Mouse (Mus musculus) intestine, embryonic 16.5 days (tissue): ENCODE data around the gene Cyp2d11. TPM values are rescaled to one million over a fixed set of nuclear protein-coding genes. Genes with fewer than 3 reads are reported as not detected.
"Not testable (repeated sequence)": the region's sequence is repeated elsewhere in the genome, so short reads cannot be mapped to it uniquely, and the experiment has no call there.

Experiments used
- ATAC-seq: fragments of 200-750 bp; cut with Nextera tagmentation; 2 replicates; pipeline ENCODE4 v1.8.0; 2017; ENCODE audit warnings: moderate TSS enrichment, moderate library complexity
- H3K27ac ChIP-seq: fragments of 300-500 bp; sonication (generic); 2 replicates; pipeline ENCODE4 v1.5.1; 2014; ENCODE audit warnings: mild to moderate bottlenecking, low read length
- H3K27me3 ChIP-seq: fragments of 300-500 bp; sonication (generic); replicated peaks from 2 replicates; pipeline ENCODE4 v1.6.1; 2014; ENCODE audit warnings: low read length, control low read depth, mixed read lengths; ENCODE audit not compliant: control insufficient read depth, insufficient read depth
- H3K36me3 ChIP-seq: fragments of 300-500 bp; sonication (generic); 2 replicates; pipeline ENCODE4 v1.6.1; 2014; ENCODE audit warnings: low read length, control low read depth; ENCODE audit not compliant: control insufficient read depth, insufficient read depth
- H3K4me1 ChIP-seq: fragments of 300-500 bp; sonication (generic); 2 replicates; pipeline ENCODE4 v1.6.1; 2014; ENCODE audit warnings: low read length, control low read depth, mixed read lengths; ENCODE audit not compliant: control insufficient read depth, insufficient read depth
- H3K4me2 ChIP-seq: fragments of 300-500 bp; sonication (generic); 2 replicates; pipeline ENCODE4 v1.6.1; 2014; ENCODE audit warnings: low read depth, low read length, control low read depth
- H3K4me3 ChIP-seq: fragments of 300-500 bp; sonication (generic); 2 replicates; pipeline ENCODE4 v1.5.1; 2014; ENCODE audit warnings: mild to moderate bottlenecking, low read length
- H3K9ac ChIP-seq: fragments of 300-500 bp; sonication (generic); 2 replicates; pipeline ENCODE4 v1.6.1; 2014; ENCODE audit warnings: low read depth, low read length
- H3K9me3 ChIP-seq: fragments of 300-500 bp; sonication (generic); 2 replicates; pipeline ENCODE4 v1.6.1; 2016; ENCODE audit warnings: low read length, control low read depth; ENCODE audit not compliant: control insufficient read depth
- WGBS: fragments of 180-500 bp; shearing (Covaris S2); extraction: QIAGEN DNeasy Blood & Tissue Kit; methylation state at CpG from one replicate; pipeline ENCODE4 v1.1.7; 2014; 5-methylcytosine and 5-hydroxymethylcytosine counted together
- polyA plus RNA-seq: library from polyadenylated mRNA; unstranded; fragments of >200 nt; fragmentation: Nextera tagmentation; extraction: Ambion mirVana; gene quantifications from 2 replicates; pipeline ENCODE4 v1.2.1, GENCODE M21; 2015

The Cyp2d11 gene
- not detected in 2 replicates for polyA plus RNA-seq

DNA sequence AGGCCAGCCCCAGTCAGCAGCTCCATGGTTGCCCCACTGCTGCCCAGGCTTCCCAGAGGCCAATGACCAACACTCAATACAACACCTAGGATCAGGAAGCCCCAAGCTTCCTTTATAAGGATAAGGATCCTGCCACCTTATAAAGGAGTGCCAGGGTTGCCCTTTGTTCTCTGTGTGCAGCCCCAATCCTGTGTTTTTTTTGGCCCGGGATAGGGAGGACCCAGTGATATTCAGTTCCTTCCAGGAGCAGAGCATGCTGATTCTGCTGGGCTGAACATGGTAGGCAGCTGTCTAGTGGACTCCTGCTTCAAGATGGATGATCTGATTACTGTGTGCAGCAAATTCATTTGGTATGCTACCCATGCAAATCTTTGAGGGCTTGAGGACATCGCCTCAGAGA, at the start of gene Cyp2d11:
Gene Cyp2d11 (minus strand): TSS at position 101 of the 400 bp plus-strand sequence.
- not testable (repeated sequence) for ATAC-seq, H3K9ac ChIP-seq, H3K27ac ChIP-seq, H3K9me3 ChIP-seq, H3K4me1 ChIP-seq, H3K4me3 ChIP-seq, H3K4me2 ChIP-seq, H3K36me3 ChIP-seq, H3K27me3 ChIP-seq
- 84% methylated on average over 2 of the region's 2 CpGs for WGBS

DNA sequence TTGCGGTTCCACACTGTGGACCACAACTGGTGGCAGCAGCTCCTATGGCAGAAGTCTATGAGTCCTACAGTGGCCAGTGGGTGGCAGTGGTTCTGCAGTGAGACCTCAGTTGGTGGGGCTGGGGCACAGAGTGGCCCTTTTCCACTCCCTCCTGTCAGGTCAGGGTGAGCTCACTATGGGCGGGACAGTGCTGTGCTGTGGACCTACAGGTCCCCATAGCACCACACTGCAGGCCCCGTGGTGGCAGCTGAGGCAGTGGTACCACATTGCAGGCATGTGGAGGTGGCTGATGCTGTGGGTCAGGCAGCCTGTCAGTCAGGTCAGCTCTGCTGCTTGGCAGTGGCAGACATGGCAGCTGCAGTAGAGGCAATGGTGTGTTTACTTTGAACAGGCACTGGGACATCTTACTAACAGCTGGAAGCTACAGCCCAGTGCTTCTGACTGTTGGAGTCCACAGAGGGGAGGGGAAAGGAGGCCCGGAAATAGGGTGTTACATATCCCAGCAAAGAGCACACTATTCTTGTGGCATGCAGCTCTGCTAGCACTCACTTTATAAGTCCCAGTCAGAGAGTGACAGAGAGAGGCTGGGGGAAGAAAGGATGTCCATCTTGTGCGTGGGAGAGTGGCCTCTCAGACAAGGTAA, 44.3 kb upstream of the Cyp2d11 start:
- H3K27ac ChIP-seq, result no peak overlapping the region
- peaks cover 6% of the 10 kb centered on the region; the same call in 1 of the 2 replicates for H3K9me3 ChIP-seq
- no peak overlapping the region for H3K4me2 ChIP-seq
- H3K9ac ChIP-seq, result no peak overlapping the region
- no peak for ATAC-seq
- H3K4me3 ChIP-seq, result no peak overlapping the region
- no peaks in the 10 kb centered on the region for H3K36me3 ChIP-seq
- no peaks in the 10 kb centered on the region for H3K4me1 ChIP-seq
- H3K27me3 ChIP-seq, result no peaks in the 10 kb centered on the region
- 57% methylated on average over 5 of the region's 5 CpGs for WGBS

DNA sequence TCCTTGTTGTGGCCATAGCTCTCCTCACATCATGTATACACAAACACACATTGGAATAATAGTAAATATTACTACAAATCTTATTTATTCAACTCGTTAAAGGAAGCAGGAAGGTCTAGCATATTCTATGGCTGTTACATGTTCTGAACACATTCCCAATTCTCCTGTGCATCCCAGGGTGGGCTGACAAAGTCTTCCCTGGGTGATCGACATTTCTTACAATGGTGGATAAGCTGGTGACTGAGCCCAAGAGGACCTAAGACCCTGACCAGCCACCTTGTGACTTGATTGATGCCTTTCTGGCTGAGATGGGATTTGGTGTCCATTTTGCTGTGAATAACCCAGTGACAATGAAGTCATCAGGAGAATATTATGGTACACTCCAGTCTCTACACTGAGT, 41.8 kb upstream of the Cyp2d11 start:
- WGBS, result 88% methylated on average over 2 of the region's 2 CpGs
- Histone ChIP-seq H3K4me3 (no peak overlapping the region), H3K36me3 (no peaks in the 10 kb centered on the region), H3K27me3 (no peaks in the 10 kb centered on the region), H3K27ac (no peak overlapping the region), H3K9ac (no peak overlapping the region), H3K9me3 (peaks cover 6% of the 10 kb centered on the region), H3K4me2 (no peak overlapping the region), H3K4me1 (no peaks in the 10 kb centered on the region)
- ATAC-seq, result no peak

DNA sequence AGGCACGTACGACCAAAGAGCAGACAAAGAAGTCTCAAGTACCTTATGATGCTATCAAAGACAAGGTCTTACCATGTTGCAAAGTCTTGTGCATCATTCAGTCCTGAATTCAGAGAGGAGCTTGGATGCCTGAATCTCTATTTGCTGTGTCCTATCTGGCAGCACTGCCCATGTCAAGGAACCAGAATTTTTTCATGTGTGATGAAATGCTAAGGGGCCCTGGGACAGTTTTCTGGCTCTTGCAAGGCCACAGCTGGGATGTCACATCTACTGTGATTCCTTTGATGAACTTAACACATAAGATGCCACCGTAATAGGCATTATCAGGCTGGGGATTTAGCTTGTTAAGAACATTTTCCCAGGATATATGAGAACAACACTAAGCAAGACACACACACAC, 41.2 kb upstream of the Cyp2d11 start:
- H3K9me3 ChIP-seq, result peaks cover 6% of the 10 kb centered on the region
- H3K4me2 ChIP-seq, result no peak overlapping the region
- no peaks in the 10 kb centered on the region for H3K36me3 ChIP-seq
- H3K27me3 ChIP-seq, result no peaks in the 10 kb centered on the region
- ATAC-seq, result no peak
- no peak overlapping the region for H3K27ac ChIP-seq
- H3K9ac ChIP-seq, result no peak overlapping the region
- 83% methylated on average over 3 of the region's 3 CpGs for WGBS
- H3K4me3 ChIP-seq, result no peak overlapping the region
- H3K4me1 ChIP-seq, result no peaks in the 10 kb centered on the region

DNA sequence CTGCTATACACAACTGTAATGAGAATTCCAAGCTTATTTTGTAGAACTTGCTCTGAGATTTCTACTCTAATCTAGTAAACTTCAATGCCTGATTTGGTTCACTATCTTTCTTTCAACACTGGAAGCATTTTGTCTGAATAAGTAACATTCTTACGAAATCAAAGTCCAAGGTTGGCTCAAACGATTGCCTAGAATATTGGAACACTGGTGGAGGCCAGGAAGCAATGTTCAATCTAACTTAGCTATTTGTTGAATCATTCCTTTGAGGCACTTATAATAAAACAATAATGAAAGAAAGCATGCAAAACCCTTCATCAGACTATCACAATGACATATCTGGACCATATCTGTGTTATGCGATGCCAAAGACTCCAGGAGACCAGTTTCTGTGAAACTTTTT, 40.7 kb upstream of the Cyp2d11 start:
- no peaks in the 10 kb centered on the region for H3K4me1 ChIP-seq
- no peak overlapping the region for H3K27ac ChIP-seq
- no peak overlapping the region for H3K9ac ChIP-seq
- ATAC-seq, result no peak
- no peak overlapping the region for H3K4me3 ChIP-seq
- no peak overlapping the region for H3K4me2 ChIP-seq
- 92% methylated on average over 3 of the region's 3 CpGs for WGBS
- no peaks in the 10 kb centered on the region for H3K27me3 ChIP-seq
- no peaks in the 10 kb centered on the region for H3K36me3 ChIP-seq
- peaks cover 6% of the 10 kb centered on the region for H3K9me3 ChIP-seq

DNA sequence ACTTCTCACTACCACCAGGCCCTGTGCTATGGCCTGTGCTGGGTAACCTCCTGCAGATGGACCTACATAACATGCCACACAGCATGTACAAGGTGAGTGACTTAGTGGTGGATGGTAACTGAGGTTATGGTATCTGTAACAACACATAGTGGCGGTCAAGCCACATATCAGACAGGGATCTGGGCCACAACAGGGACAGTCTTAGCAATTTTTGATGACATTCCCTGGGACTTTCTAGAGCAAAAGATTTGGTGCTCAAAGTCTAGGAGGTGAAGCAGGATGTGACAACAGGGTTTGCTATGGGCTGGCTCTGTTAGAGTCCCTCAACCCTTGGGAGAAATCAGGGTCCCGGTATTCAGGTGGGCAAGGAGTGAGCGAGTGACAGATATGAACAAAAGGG, 39.8 kb upstream of the Cyp2d11 start:
- no peak overlapping the region for H3K4me3 ChIP-seq
- no peaks in the 10 kb centered on the region for H3K36me3 ChIP-seq
- WGBS, result 98% methylated on average over 3 of the region's 3 CpGs
- no peak overlapping the region for H3K27ac ChIP-seq
- no peaks in the 10 kb centered on the region for H3K4me1 ChIP-seq
- H3K4me2 ChIP-seq, result no peak overlapping the region
- no peak overlapping the region for H3K9ac ChIP-seq
- ATAC-seq, result no peak
- H3K27me3 ChIP-seq, result no peaks in the 10 kb centered on the region
- peaks cover 6% of the 10 kb centered on the region for H3K9me3 ChIP-seq

DNA sequence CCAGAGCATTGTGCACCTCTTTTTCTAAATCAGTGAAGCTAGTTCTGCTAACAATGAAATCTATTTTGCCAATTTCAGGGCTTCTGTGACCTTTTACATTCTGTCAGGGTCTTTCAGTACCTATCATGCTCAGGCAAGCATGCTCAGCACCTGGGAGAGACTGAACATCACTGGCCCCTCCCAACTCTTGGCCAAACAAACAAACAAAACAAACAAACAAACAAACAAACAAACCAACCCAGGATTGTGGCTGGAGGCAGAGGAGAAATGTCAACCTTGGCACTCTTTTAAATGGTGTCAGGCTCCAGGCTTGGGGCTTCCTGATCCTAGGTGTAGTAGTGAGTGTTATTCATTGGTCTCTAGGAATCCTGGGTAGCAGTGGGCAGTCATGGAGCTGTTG, 39.3 kb upstream of the Cyp2d11 start, which contains the start of gene Cyp2d9:
Gene Cyp2d9 (plus strand): TSS at position 301 of the 400 bp plus-strand sequence.
- no peaks in the 10 kb centered on the region for H3K36me3 ChIP-seq
- no peaks in the 10 kb centered on the region for H3K27me3 ChIP-seq
- no peak within 1 kb of the TSS for H3K4me3 ChIP-seq
- no peak within 1 kb of the TSS for H3K4me2 ChIP-seq
- ATAC-seq, result no peak
- H3K4me1 ChIP-seq, result no peaks in the 10 kb centered on the region
- no peak within 1 kb of the TSS for H3K27ac ChIP-seq
- peaks cover 6% of the 10 kb centered on the region for H3K9me3 ChIP-seq
- no peak within 1 kb of the TSS for H3K9ac ChIP-seq

DNA sequence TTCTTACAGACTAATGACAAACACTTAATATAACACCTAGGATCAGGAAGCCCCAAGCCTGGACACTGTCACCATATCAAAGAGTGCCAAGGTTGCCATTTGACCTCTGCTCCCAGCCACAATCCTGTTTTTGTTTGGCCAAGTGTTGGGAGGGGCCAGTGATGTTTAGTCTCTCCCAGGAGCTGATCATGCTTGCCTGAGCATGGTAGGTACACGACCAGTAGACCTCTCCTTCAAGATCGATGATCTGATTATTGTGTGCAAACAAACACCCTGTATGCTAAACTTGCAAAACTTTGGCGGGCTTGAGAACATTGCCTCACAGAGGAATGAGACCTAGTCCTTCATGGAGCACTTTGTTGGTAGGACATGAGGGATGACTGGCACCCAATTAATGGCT, 29.6 kb upstream of the Cyp2d11 start:
- no peak overlapping the region for H3K27ac ChIP-seq
- WGBS, result 70% methylated on average over 3 of the region's 3 CpGs
- no peaks in the 10 kb centered on the region for H3K27me3 ChIP-seq
- no peak overlapping the region for H3K9ac ChIP-seq
- H3K4me3 ChIP-seq, result no peak overlapping the region
- no peak for ATAC-seq
- H3K4me1 ChIP-seq, result no peaks in the 10 kb centered on the region
- no peaks in the 10 kb centered on the region for H3K9me3 ChIP-seq
- H3K36me3 ChIP-seq, result no peaks in the 10 kb centered on the region
- no peak overlapping the region for H3K4me2 ChIP-seq

DNA sequence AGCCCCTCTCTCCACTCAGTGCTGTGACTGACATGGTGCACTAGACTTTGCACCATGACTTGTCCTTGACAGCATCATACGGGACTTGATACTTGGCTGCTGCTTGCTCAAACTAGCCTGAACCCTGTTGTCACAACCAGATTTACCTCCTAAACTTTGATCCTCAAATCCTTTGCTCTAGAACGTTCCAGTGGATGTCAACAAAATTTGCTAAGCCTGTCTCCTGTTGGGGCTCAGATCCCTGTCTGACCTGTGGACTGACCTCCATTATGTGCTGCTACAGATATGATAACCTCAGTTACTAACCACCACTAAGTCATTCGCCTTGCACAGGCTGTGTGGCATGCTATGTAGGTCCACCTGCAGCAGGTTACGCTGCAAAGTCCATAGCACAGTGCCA, 29.1 kb upstream of the Cyp2d11 start:
- Histone ChIP-seq H3K4me1 (no peaks in the 10 kb centered on the region), H3K9me3 (no peaks in the 10 kb centered on the region), H3K4me3 (no peak overlapping the region), H3K4me2 (no peak overlapping the region), H3K36me3 (no peaks in the 10 kb centered on the region), H3K27ac (no peak overlapping the region), H3K9ac (no peak overlapping the region), H3K27me3 (no peaks in the 10 kb centered on the region)
- 74% methylated on average over 4 of the region's 4 CpGs for WGBS
- ATAC-seq, result no peak

DNA sequence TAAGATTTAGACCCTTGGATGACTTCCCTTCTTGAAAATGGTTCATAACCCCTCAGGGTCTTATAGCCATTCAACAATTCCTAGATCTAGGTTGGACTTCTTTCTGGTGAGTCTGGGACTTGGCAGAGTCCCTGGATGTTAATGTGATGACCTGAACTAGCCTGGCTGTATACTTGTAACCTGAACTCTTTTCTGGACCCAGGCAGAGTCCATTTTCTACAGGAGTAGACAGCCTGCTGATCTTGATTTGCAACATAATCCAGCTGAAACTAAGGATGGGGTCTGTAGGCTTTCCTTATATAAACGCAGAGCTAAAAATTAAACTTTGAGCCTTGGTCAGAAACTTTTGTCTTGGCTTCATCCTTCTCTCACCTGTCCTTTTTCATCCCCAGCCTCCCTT, 24.8 kb upstream of the Cyp2d11 start:
- WGBS, result 79% methylated on average over 1 of the region's 1 CpGs
- H3K27me3 ChIP-seq, result no peaks in the 10 kb centered on the region
- H3K9ac ChIP-seq, result no peak overlapping the region
- no peak for ATAC-seq
- no peaks in the 10 kb centered on the region for H3K9me3 ChIP-seq
- no peaks in the 10 kb centered on the region; the same call in none of the 2 replicates for H3K4me1 ChIP-seq
- H3K27ac ChIP-seq, result no peak overlapping the region
- no peak overlapping the region for H3K4me2 ChIP-seq
- no peak overlapping the region for H3K4me3 ChIP-seq
- H3K36me3 ChIP-seq, result no peaks in the 10 kb centered on the region
